Mouse (Mus musculus) CH12.LX (cell line): ENCODE data around the gene Mnt.
A peak's percentile ranks its signal among the peaks of the same experiment; 100 is the strongest.

Experiments
- MAX ChIP-seq: IDR thresholded peaks from 2 replicates; pipeline ENCODE4 v1.6.1; 2011; ENCODE audit warnings: low read length, improper control_type of control experiment
- MEF2A ChIP-seq: IDR thresholded peaks from 2 replicates; pipeline ENCODE4 v1.6.1; 2014; ENCODE audit warnings: low read depth, mild to moderate bottlenecking, inconsistent platforms, low read length, improper control_type of control experiment, borderline replicate concordance
- POLR2A ChIP-seq: IDR thresholded peaks from 2 replicates; pipeline ENCODE4 v1.6.1; 2011; ENCODE audit warnings: low read depth, mild to moderate bottlenecking, improper control_type of control experiment, low read length

DNA sequence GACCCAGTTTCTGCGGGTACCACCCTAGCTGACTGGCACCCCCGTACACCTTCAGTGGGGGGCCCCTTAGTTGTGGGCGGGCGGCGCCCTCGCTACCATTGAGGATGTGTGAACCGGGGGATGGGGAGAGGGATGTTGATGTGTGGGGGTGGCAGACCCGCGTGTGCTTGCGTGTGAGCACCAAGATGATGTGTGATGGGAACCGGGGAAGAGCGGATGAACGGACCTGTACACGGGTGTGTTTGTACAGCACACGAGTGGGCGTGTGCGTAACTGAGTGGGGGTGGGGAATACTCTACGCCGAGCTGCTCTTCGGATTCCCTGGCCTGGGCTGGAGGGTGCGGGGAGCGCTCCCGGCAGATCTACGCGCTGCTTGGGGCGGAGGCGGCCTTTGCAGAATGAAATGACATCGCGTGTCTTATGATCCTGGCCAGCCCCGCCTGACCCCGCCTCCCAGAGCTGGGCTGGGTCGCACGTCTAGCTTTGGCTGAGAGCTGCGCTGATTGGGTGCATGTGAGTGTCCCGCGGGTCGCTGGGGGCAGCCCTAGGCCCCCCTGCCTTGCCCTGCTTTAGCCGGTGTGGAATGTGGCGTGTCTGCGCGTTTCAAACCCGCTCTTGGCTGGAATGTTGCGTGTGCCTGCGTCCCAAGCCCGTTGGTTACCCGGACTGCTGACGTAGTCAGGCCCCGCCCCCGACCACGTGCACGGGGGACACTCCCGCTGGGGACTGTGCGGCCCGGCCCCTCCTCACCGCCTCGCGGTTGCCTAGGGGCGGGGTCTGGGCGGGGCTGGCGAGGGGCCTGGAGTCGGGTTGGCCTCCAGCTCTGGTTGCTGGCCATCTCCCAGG, 1.1 kb downstream of the Mnt start:
- TF ChIP-seq MAX (peak; percentile 96), MEF2A (0 out of 2 replicates have a peak, but pooled peaks have one; percentile 7), POLR2A (peak; percentile 89)
